Mouse (Mus musculus): ENCODE results near the gene Gm20773.
"Not testable (repeated sequence)": the region's sequence is repeated elsewhere in the genome, so short reads cannot be mapped to it uniquely, and the experiment has no call there.

Gm20773 gene

GRCm38 (mm10) chrY:13493726-13494125, at the start of gene Gm20773:
Gene Gm20773 (plus strand): TSS chrY:13494026.
- DNase-seq, result not testable (repeated sequence)

- not testable (repeated sequence) for DNase-seq
Observed at GRCm38 (mm10) chrY:13465479-13465878, 28.3 kb upstream of the Gm20773 start, which contains the start of gene Gm21866. Gene Gm21866 (minus strand): TSS chrY:13465579.

Measured in lung, adult 18-20 months (tissue).